Mouse (Mus musculus): Measurements from ENCODE around the gene Lrrn2.

DNA sequence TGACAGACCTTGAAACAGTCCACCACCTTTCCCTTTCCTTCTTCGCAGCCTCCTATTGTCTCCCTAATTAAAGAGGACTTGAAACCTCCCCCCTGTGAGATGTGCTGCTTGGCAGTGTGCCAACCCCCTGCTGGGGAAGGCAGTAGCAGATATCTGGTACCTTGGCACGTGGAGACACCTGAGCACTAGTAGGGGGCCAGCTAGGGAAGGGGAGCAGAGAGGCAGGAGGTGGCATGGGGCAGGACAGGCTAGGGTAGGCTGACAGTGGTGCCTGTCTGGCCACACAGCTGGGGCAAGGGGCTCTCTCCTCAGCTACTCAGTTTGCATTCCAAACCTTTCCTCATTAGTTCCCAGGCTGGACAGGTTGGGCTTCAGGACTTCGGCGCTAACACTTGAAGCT is 29.0 kb downstream of the Lrrn2 start:
- TF ChIP-seq GATA1 (IDR thresholded peaks at IDR 0.05; ENCODE audit: low read length) (no peak), TAL1 (IDR thresholded peaks at IDR 0.05; ENCODE audit: low read length) (no peak)
